Mouse (Mus musculus): ENCODE measurements around the gene Cln3. TPM values are rescaled to one million over a fixed set of nuclear protein-coding genes. Genes with fewer than 3 reads are reported as not detected.

The Cln3 gene
- 387 and 438 TPM in 2 replicates for total RNA-seq (2023)

DNA sequence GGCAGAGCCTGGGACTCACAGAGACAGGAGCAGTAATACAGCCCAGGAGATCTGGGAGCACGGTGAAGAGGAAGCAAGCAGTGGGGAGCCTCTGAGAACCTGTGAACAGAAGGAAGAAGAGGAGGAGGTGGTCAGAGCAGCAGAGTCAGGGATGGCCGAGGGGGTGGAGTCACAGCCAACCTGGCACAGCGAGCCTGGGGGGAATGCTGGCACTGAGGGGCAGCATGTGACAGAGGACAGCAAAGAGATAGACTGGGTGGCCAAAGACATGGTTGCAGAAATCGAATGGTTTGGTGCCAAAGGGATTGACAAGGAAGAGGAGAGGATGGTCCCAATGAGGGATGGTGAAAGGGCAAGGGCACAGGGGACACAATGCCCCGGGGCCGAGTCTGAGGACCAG is at the start of gene Cln3:
TSS of gene Cln3 (minus strand) at position 101 of the 400 bp plus-strand sequence.

DNA sequence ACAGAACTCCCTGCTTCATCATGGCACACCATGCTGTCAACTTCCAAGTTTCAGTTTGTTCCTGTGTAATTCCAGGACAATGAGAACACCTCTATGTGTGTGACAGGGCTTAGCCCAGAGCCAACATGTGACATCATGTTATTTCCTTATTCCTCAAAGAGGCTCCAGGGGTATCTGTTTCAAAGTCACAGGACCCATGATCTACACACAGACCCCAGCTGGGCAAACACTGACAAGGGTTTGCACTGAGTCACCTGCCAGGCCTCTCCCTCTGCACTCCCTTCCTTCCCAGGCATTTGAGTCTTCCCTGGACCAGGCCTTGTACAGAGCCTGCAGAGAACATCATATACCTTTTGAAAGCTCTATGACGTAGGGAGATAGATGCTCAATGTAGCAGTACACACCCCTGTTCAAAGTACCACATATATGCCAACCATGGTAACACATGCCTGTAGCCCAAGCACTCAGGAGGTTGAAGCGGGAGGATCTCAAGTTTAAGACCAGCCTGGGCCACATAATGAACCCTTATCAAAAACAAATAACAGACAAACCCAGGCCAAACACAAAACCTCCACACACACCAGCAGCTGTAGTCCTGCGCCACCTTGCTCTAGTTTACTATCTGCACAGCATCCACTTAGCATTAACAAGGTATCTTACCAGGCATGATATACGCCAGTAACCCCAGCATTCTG is 45.4 kb upstream of the Cln3 start, which contains the start of gene Nupr1:
TSS of gene Nupr1 (minus strand) at position 38 of the 695 bp plus-strand sequence.

DNA sequence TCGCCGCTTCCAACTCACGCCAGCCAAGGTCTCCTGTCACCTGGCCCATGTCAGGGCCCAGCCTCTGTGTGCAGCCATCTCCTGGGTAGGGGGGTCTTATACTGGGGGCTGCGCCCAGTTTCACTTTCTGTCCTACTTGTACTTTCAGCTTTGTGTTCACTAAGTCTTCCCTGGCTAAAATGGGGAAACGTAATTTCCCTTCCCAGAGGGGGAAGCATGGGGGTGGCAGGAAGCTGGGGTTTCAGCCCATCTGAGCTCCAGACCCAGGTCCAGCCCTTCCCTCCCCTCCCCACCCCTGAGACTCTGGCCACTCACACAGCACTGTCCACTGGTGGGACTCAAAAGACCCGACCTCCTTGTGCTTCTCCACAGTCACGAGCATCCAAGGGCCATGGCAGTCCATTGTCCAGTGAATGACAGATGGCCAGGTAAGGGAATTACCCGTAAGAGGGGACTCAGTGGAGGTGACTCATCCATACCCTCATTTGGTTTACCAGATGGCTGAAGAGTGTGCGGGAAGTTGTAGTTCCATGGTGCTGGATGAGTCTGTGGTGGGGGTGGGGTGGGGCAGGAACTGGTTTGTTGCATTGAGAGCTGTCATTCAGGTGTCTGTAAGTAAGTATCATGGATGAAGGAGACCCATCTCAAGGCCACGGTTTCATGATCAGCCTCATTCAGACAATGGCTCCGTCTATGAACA is 9.4 kb upstream of the Cln3 start, which contains the start of gene Il27:
TSS of gene Il27 (minus strand) at position 80 of the 700 bp plus-strand sequence.

DNA sequence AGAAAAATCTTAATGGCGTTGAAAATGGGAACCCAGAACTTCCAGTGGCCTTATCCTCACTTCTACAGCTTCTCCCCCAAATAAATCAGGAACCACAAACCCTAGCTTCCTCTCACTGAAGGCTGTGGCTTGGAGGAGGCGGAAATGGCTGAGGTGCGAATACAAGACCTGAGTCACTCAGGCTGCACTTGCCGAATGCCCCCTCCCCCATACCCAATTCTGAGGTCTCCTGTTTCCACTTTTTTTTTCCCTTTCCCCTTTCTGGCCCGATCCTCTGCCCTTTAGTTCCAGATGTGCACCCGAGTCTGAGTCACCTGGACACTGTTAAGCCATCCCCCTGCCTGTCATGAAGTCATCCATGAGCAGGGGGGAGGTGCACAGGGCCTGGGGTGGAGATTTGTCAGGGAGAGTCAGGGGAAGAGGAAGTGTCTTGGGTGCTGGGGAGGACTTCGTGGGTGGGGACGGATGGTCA is 1.1 kb downstream of the Cln3 start, which contains the start of gene Apobr:
TSS of gene Apobr (plus strand) at position 437 of the 472 bp plus-strand sequence.

DNA sequence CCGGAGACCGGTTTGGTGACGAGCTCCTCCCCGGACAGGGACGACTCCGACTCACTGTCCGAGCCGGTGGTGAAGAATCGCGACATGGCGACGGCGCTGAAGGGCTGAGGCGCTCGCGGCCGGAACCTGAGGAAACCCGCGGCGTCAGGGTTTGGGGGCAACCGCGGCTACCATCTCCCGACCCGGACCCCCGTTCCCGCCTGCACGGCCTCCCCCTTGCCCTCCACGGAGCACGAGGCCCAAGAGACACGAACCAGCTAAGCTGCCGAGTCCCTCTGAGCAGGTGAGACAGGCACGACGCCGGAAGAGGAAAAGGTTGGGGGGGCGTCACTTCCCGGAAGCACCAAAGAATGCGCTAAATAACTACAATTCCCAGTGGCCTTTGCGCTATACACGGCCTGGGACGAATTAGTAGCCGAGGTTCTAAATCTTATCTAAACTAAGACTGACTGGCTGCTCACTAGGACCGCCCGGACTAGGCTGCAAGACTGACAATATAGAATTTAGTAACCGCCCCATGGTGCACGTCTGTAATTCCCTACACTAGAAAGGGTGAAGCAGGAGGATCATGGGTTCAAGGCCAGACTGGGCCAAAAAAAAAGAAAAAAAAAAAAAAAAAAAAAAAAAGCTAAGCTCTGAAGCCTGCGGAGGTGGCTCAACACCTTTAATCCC is 19.4 kb downstream of the Cln3 start, which contains the start of gene Eif3c:
TSS of gene Eif3c (minus strand) at position 318 of the 672 bp plus-strand sequence.

Other genes starting within 250 kb of the Cln3 start
- 1.00 and 3.6 TPM in 2 replicates for gene Lat, start 216.2 kb downstream of the Cln3 start, total RNA-seq (2023)
- gene Spns1, start 208.4 kb downstream of the Cln3 start, total RNA-seq (2023), result 40.0 and 61.0 TPM in 2 replicates
- 11.9 and 12.2 TPM in 2 replicates for gene Nfatc2ip, start 189.1 kb downstream of the Cln3 start, total RNA-seq (2023)
- gene Cd19, start 170.9 kb downstream of the Cln3 start, total RNA-seq (2023), result 2.7 and 5.7 TPM in 2 replicates
- 12.6 and 13.9 TPM in 2 replicates for gene Rabep2, start 157.1 kb downstream of the Cln3 start, total RNA-seq (2023)
- gene Atp2a1, start 122.7 kb downstream of the Cln3 start, total RNA-seq (2023), result 0.44 and 1.2 TPM in 2 replicates
- gene Sh2b1, start 110.4 kb downstream of the Cln3 start, total RNA-seq (2023), result 43.1 and 54.3 TPM in 2 replicates
- 28.4 and 33.9 TPM in 2 replicates for gene Tufm, start 98.5 kb downstream of the Cln3 start, total RNA-seq (2023)
- gene Atxn2l, start 82.4 kb downstream of the Cln3 start, total RNA-seq (2023), result 126 and 137 TPM in 2 replicates
- 70.7 and 76.0 TPM in 2 replicates for gene Eif3c, start 19.4 kb downstream of the Cln3 start, total RNA-seq (2023)
- 179 and 277 TPM in 2 replicates for gene Apobr, start 875 bp downstream of the Cln3 start, total RNA-seq (2023)
- 1.7 and 4.0 TPM in 2 replicates for gene Il27, start 9.1 kb upstream of the Cln3 start, total RNA-seq (2023)
- 7.5 and 8.5 TPM in 2 replicates for gene Nupr1, start 45.0 kb upstream of the Cln3 start, total RNA-seq (2023)
- 11.2 and 16.0 TPM in 2 replicates for gene Sgf29, start 63.5 kb upstream of the Cln3 start, total RNA-seq (2023)
- gene Sult1a1, start 90.6 kb upstream of the Cln3 start, total RNA-seq (2023), result 1.1 TPM in 1 of 2 replicates, not detected in the other
- gene Bola2, start 109.6 kb upstream of the Cln3 start, total RNA-seq (2023), result 41.8 and 49.9 TPM in 2 replicates
- 5.1 and 6.8 TPM in 2 replicates for gene Slx1b, start 110.0 kb upstream of the Cln3 start, total RNA-seq (2023)
- gene Coro1a, start 122.0 kb upstream of the Cln3 start, total RNA-seq (2023), result 1,908 and 2,111 TPM in 2 replicates
- 255 and 261 TPM in 2 replicates for gene Mapk3, start 173.8 kb upstream of the Cln3 start, total RNA-seq (2023)
- gene Gdpd3, start 180.5 kb upstream of the Cln3 start, total RNA-seq (2023), result 17.6 and 21.9 TPM in 2 replicates
- 278 and 300 TPM in 2 replicates for gene Ypel3, start 191.1 kb upstream of the Cln3 start, total RNA-seq (2023)
- gene Tbx6, start 195.7 kb upstream of the Cln3 start, total RNA-seq (2023), result 4.3 and 4.4 TPM in 2 replicates
- 231 and 266 TPM in 2 replicates for gene Ppp4c, start 206.7 kb upstream of the Cln3 start, total RNA-seq (2023)
- gene Fam57b, start 211.9 kb upstream of the Cln3 start, total RNA-seq (2023), result not detected in 2 replicates
- gene 4930451I11Rik, start 245.8 kb upstream of the Cln3 start, total RNA-seq (2023), result not detected in 2 replicates